Mouse (Mus musculus) fat pad, adult 2 months (tissue): ENCODE results near the gene Ggt6.
A peak's percentile ranks its signal among the peaks of the same experiment; 100 is the strongest.

Experiments used
- DNase-seq: peaks from one replicate; pipeline ENCODE4 v3.0.0-alpha.2; 2011; ENCODE audit warnings: low read depth, low spot score; ENCODE audit errors: extremely low read depth

Gene Ggt6

DNA sequence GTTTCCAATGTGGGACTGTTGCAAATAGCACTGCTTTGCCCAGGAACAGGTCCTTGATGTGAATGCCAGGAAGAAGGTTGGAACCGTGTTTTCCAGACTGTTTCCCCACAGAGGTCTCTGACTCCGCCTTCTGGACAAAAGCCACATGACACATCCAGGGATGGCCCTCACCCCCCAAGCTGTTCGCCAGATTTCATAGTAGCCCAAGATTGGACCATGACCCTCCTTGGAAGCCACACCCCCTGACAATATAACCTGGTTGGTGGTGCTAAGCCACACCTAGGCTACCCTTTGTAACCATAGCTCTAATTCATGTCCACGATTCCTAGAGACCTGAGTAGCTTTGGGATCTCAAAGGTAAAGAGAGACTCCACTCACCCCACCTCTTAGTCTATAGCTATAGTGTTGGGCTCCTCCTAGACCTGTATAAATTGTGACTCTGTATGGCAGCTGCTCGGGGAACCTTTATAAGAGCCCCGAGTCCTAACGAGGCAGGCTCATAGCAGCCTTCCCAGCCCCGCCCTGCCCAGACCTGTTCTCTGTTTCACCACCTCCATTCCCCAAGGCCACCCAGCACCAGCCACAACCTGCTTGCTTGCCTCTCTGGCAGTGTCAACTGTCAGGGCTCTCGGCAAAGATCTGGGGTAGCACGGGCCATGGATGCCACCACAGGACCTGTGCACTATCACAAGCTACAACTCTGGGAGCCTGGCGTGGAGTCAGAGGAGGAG lies at the start of gene Ggt6:
Gene Ggt6, plus strand, starts transcription at position 564 of the 731 bp plus-strand sequence.
- peak; percentile 87 for DNase-seq

DNA sequence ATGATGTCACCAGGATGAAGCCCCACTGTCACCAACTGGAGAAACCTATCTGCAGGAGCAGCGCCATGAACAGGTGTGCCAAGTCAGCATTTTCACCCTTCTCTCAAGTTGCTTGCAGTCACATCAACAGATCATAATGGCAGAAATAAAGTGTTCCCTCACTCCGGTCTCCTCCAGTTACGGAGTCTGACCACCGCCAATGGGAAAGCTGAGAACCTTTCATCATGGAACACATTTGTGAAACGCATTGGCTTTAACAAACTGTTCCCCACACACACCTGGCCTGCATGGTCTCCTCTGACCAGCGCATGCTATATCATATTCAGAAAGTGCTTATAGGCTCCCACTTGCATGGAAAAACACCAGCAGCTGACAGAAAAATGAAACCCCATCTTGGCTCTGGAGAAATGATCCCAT lies 47.2 kb upstream of the Ggt6 start:
- no peak for DNase-seq

DNA sequence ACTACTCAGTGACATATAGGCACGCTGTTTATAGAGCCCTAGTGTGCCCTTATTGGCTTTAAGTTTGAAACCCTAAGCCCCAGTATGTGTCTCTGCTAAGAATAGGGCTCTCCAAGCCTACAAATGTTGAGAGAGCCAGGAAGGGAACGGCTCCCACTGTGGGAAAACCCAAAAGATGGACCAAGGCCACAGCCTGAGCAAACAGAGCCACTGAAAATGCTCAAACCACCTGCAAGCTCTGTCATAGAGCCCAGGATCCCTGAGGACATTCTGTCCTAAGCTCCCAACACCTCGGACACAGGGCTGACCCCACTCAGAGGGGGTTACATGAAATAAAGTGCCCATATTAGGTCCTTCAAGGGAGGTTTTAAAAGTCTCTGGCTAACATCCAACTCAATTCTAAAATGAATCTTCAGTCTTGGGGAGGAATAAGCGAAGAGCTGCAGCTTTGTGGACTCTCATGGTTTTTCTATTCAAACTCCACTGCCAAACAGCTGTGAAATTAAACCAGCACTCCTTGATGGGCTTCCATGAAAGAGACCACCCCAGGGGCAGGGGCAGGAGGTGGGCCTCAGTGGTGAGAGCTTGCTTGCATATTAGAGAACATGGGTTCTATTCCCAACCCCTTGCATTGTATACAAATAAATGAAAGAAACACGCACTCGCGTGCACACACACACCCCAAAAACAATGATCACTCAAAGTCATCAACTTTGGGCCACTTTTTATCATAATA lies 45.8 kb upstream of the Ggt6 start:
- no peak for DNase-seq

GRCm38 (mm10) chr11:72391181-72391580 lies 44.1 kb upstream of the Ggt6 start:
- DNase-seq, result no peak

- no peak for DNase-seq
Observed at GRCm38 (mm10) chr11:72393243-72393642, 42.1 kb upstream of the Ggt6 start.

- no peak for DNase-seq
Observed at GRCm38 (mm10) chr11:72393669-72394068, 41.7 kb upstream of the Ggt6 start.

- no peak for DNase-seq
Observed at GRCm38 (mm10) chr11:72394694-72395093, 40.6 kb upstream of the Ggt6 start.

DNA sequence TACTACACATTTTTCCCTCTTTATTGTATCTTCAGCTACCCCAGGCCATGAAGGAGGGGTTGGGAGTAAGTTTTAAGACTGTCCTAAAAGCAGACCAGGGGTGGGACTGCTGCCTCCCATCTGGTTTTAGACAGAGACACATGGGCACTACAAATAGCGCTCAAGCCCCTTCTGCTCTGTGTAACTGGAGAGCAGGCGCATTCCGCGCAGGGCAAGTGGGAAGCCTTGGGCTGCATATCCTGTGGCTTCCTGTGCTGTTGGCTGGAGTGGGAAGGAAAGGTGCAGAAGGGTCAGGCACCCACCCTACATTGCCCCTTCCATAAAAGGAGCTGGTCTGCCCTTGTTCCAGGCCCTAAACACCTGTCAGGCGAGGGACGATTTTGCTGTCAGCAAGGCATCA lies 39.7 kb upstream of the Ggt6 start:
- no peak for DNase-seq

DNA sequence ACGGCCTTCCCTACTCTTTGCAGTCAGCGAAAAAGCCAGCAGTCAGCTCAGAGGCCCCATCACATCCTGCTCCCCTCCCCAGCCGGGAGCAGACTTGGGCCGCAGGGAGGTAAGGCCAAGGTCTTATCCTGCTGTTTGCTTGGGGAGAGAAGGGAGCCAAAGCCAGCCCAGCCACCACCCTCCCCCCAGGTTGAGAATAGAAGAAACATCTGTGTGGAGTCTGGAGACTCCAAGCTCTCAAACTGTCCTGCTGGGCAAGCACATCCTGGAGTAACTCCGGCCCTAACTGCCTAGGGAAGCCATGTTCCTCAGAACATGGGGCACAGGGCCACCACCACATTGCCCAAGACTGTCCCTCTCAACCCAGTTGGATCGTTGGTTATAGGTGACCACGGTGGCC lies 38.7 kb upstream of the Ggt6 start:
- no peak for DNase-seq

- DNase-seq, result no peak
Observed at GRCm38 (mm10) chr11:72397072-72397471, 38.3 kb upstream of the Ggt6 start.

- DNase-seq, result no peak
Observed at GRCm38 (mm10) chr11:72397811-72398525, 37.4 kb upstream of the Ggt6 start.

GRCm38 (mm10) chr11:72401068-72401467 lies 34.3 kb upstream of the Ggt6 start:
- no peak for DNase-seq

GRCm38 (mm10) chr11:72402017-72402416 lies 33.3 kb upstream of the Ggt6 start:
- DNase-seq, result no peak

GRCm38 (mm10) chr11:72402969-72403368 lies 32.4 kb upstream of the Ggt6 start:
- no peak for DNase-seq

DNA sequence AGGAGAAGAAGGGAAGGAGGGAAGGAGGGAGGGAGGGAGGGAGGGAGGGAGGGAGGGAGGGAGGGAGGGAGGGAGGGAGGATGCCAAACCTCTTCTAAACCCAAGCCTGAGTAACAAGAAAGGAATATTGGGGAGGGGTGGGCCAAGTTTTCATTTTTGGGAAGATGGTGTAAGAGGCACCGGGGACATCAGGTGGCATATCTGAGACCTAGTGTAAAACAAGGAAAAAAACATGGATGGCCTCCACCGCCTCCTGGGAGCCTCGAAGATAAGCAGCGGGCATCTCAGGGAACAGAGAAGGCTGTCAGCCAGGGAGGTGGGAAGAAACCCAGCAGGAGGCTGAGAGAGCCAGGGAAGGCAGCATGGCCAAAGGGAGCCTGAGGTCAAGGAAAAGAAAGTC lies 29.8 kb upstream of the Ggt6 start:
- DNase-seq, result no peak

- no peak for DNase-seq
Observed at GRCm38 (mm10) chr11:72406079-72406675, 29.1 kb upstream of the Ggt6 start.

DNA sequence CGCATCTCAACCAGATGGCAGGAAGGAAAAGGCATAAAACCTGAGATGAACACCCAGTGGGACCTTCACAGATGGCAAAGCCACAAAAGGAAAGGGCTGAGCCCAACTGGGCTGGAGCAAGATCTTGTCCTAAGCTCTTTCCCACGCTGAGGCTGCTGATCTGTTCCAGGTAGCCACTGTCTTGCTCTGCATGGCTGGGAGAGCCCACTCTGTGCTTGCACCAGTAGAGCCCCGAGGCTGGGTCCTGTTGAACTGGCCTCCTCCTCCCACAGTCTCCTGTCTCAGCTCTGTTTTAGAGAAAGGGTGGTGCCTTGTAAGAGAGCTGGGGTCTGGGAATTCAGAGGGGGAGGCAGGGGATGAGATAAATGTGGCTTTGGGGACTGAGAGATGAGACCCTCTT lies 28.2 kb upstream of the Ggt6 start:
- no peak for DNase-seq

GRCm38 (mm10) chr11:72407574-72407973 lies 27.8 kb upstream of the Ggt6 start:
- no peak for DNase-seq

DNA sequence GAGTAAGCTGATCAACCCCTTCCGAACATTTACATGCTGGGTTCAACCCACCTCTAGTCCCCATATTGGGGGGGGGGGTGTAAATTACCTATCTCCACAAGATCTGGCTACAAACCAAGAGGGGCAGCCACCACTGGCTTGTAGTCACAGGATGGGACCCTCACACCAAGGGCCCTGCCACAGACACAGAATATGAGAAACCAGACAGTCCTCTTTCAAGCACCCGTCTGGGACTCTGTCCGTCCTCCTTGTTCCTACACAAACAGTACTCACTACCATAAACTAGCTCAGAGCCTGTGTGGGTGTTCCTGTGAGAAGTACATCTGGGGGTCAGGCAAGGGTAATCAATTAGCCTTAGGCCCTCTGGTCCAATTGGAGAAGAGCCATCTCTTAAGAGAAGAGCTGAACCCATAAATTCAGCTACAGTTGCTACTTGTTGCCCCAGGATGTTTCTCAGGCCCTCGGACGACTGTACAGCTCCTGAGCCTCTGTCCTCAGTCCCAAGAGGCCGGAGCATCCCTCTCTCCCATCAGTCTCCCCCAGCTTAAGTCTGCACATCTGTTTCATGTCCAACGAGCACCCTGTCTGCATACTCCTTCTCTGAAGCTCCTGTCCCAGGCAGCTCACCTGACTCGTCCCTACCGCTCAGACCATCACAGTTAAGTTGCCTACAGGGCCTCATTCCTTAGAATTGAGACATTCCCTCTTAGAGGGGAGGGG lies 26.7 kb upstream of the Ggt6 start:
- no peak for DNase-seq

GRCm38 (mm10) chr11:72409649-72410385 lies 25.5 kb upstream of the Ggt6 start:
- no peak for DNase-seq
